25 mouse cellular contexts compared by ENCODE assay signal in genomic region chr9:74021339-74021738, GRCm38 (mm10). TPM values are rescaled to one million over a fixed set of nuclear protein-coding genes. Genes with fewer than 3 reads are reported as not detected.
DNase-seq lines count a peak whose midpoint lies in the region; ATAC-seq and TF ChIP-seq lines count a peak whose summit lies in the region.
"Had no signal": no experiment of that assay in that cellular context is flagged by ENCODE, and none has a peak within 500 bp of the region (broad histone marks: within the 10 kb centered on the region; RNA-seq: fewer than 3 reads in every experiment).

No protein-coding gene starts in this region.

- peaks cover 19% of the 10 kb centered on the region; the same call in 1 of the 2 replicates for H3K27me3 ChIP-seq in heart, embryonic 10.5 days (ENCODE audit: insufficient read depth, poor library complexity, severe bottlenecking)
- no peaks in the 10 kb centered on the region for H3K27me3 ChIP-seq in heart, postnatal 0 days (ENCODE audit: control insufficient read depth, insufficient read depth, low read length)
- H3K27me3 ChIP-seq in neural tube, embryonic 15.5 days (replicated peaks) = no peaks in the 10 kb centered on the region
- H3K27me3 ChIP-seq: intestine, embryonic 15.5 days; limb, embryonic 12.5 days; liver, embryonic 13.5 days had no signal

- no peak overlapping the region for H3K9ac ChIP-seq in heart, postnatal 0 days (replicated peaks; ENCODE audit: low read depth, low read length)
- no peak overlapping the region for H3K9ac ChIP-seq in neural tube, embryonic 15.5 days (replicated peaks)
- H3K9ac ChIP-seq: intestine, embryonic 15.5 days; limb, embryonic 12.5 days; liver, embryonic 13.5 days; lung, embryonic 14.5 days had no signal

- peak overlapping the region; percentile 18; the same call in 1 of the 2 replicates for H3K4me2 ChIP-seq in heart, postnatal 0 days (ENCODE audit: low read depth, low read length)
- H3K4me2 ChIP-seq in neural tube, embryonic 15.5 days = no peak overlapping the region
- H3K4me2 ChIP-seq: intestine, embryonic 15.5 days; limb, embryonic 12.5 days; liver, embryonic 13.5 days; lung, embryonic 14.5 days had no signal

- WGBS in heart, embryonic 10.5 days = 13% methylated on average over 6 of the region's 6 CpGs
- 2% methylated on average over 6 of the region's 6 CpGs for WGBS in heart, postnatal 0 days
- 41% methylated on average over 6 of the region's 6 CpGs for WGBS in neural tube, embryonic 15.5 days

- peaks cover 12% of the 10 kb centered on the region; the same call in 1 of the 2 replicates for H3K4me1 ChIP-seq in heart, embryonic 10.5 days
- no peaks in the 10 kb centered on the region; the same call in 1 of the 2 replicates for H3K4me1 ChIP-seq in heart, postnatal 0 days (ENCODE audit: control insufficient read depth, insufficient read depth)
- H3K4me1 ChIP-seq in neural tube, embryonic 15.5 days = no peaks in the 10 kb centered on the region
- H3K4me1 ChIP-seq: intestine, embryonic 15.5 days; limb, embryonic 12.5 days; liver, embryonic 13.5 days had no signal

- H3K27ac ChIP-seq in heart, embryonic 10.5 days = no peak overlapping the region
- no peak overlapping the region for H3K27ac ChIP-seq in heart, postnatal 0 days (ENCODE audit: low read depth)
- H3K27ac ChIP-seq in neural tube, embryonic 15.5 days (replicated peaks) = no peak overlapping the region
- H3K27ac ChIP-seq: intestine, embryonic 15.5 days; limb, embryonic 12.5 days; liver, embryonic 13.5 days had no signal

- no peak overlapping the region; the same call in 1 of the 2 replicates for H3K4me3 ChIP-seq in heart, embryonic 10.5 days
- no peak overlapping the region for H3K4me3 ChIP-seq in heart, postnatal 0 days (ENCODE audit: low read depth, low read length)
- H3K4me3 ChIP-seq in neural tube, embryonic 15.5 days (replicated peaks) = no peak overlapping the region
- H3K4me3 ChIP-seq: intestine, embryonic 15.5 days; limb, embryonic 12.5 days; liver, embryonic 13.5 days had no signal

- H3K36me3 ChIP-seq in heart, embryonic 10.5 days = no peaks in the 10 kb centered on the region
- H3K36me3 ChIP-seq in heart, postnatal 0 days (replicated peaks; ENCODE audit: control insufficient read depth, insufficient read depth, low read length) = no peaks in the 10 kb centered on the region
- no peaks in the 10 kb centered on the region for H3K36me3 ChIP-seq in neural tube, embryonic 15.5 days
- H3K36me3 ChIP-seq: intestine, embryonic 15.5 days; limb, embryonic 12.5 days; liver, embryonic 13.5 days had no signal

- TF ChIP-seq CTCF in heart, postnatal 0 days (IDR thresholded peaks at IDR 0.05; ENCODE audit: low read depth) = no peak

- H3K9me3 ChIP-seq in heart, embryonic 10.5 days = 0 out of 2 replicates have a peak, but pooled peaks cover 4% of the 10 kb centered on the region
- H3K9me3 ChIP-seq in heart, postnatal 0 days (replicated peaks; ENCODE audit: control insufficient read depth, low read length) = 0 out of 2 replicates have a peak, but pooled peaks cover 3% of the 10 kb centered on the region
- no peaks in the 10 kb centered on the region for H3K9me3 ChIP-seq in neural tube, embryonic 15.5 days (replicated peaks)
- H3K9me3 ChIP-seq: intestine, embryonic 15.5 days; limb, embryonic 12.5 days; liver, embryonic 13.5 days had no signal

- intact Hi-C loops in heart, postnatal 25 days (cut with DNase I) = no loop called here

- peak; percentile 58; the same call in 1 of the 2 replicates for ATAC-seq in heart, postnatal 0 days (ENCODE audit: insufficient read depth, low read depth)
- ATAC-seq in neural tube, embryonic 15.5 days (ENCODE audit: low FRiP score) = no peak
- ATAC-seq: CD4-positive, CD25-positive, alpha-beta regulatory T cell, adult 4 months; intestine, embryonic 15.5 days; Patski had no signal

- peak; percentile 59; the same call in 1 of the 2 replicates for TF ChIP-seq EP300 in heart, postnatal 0 days (IDR thresholded peaks at IDR 0.05; ENCODE audit: low read depth)

- peak; percentile 80 for DNase-seq in heart, embryonic 10.5 days (ENCODE audit: low spot score)
- no peak for DNase-seq in heart, adult 11 months
- DNase-seq in heart, postnatal 0 days (ENCODE audit: low spot score) = peak; percentile 21
- DNase-seq in heart, postnatal 25 days (ENCODE audit: low spot score) = no peak
- DNase-seq in neural tube, embryonic 10.5 days (ENCODE audit: extremely low spot score, low spot score) = peak; percentile 14
- DNase-seq in left cerebral cortex, adult 8-10 months (ENCODE audit: low spot score in 2 of 2) = no peak
- DNase-seq in gastrocnemius, adult 8-10 months (ENCODE audit: low spot score in 2 of 2) = no peak
- DNase-seq: adrenal gland, adult 8-10 months; cerebellum, adult 9-11 months; gastrocnemius, postnatal 10 days; kidney, adult 9 months; kidney, postnatal 4 days; liver, embryonic 13.5 days; lung, embryonic 14.5 days; lung, postnatal 36 days; right cerebral cortex, postnatal 4 days; thymus, adult 2 months had no signal

RNA-seq across cellular contexts. Expression of gene Unc13c, which starts 52.6 kb away (rescaled TPM):
- polyA plus RNA-seq in heart, embryonic 10.5 days (2016; fragmentation: Nextera tagmentation; extraction: Ambion mirVana) = 1.3 and 1.9 TPM in 2 replicates
- 0.88 and 1.7 TPM in 2 replicates for total RNA-seq in heart, postnatal 0 days (2014; rRNA removed; ENCODE audit: low replicate concordance)
- polyA plus RNA-seq in heart, postnatal 0 days (2015; fragmentation: Nextera tagmentation; extraction: Ambion mirVana) = 0.57 and 0.66 TPM in 2 replicates
- under 1 TPM; 0.22 to 0.23 TPM for total RNA-seq in heart, postnatal 25 days (2021)
- 5.9 and 6.6 TPM in 2 replicates for polyA plus RNA-seq in neural tube, embryonic 15.5 days (2015; fragmentation: Nextera tagmentation; extraction: Ambion mirVana)
- 10 to 100 TPM; 30.6 to 38.9 (median 34.4) TPM for total RNA-seq in left cerebral cortex, adult 8-10 months (2022)
- under 1 TPM; 0.05 to 0.22 (median 0.19) TPM for total RNA-seq in gastrocnemius, adult 8-10 months (2022)
- total RNA-seq: hematopoietic stem cell, adult 5-6 weeks; megakaryocyte-erythroid progenitor cell, adult 5-6 weeks; neutrophil, adult 5-6 weeks had no signal
- polyA plus RNA-seq: CD4-positive, CD25-positive, alpha-beta regulatory T cell, adult 4 months; Patski; thymus, adult 2 months had no signal

Comparison
In these comparisons a context has a peak if more than half of its experiments do, and no peak if none do; other contexts are left out.
1. DNase-seq: peak in heart, embryonic 10.5 days (single experiment), heart, postnatal 0 days (single experiment) and neural tube, embryonic 10.5 days (single experiment); none in heart, adult 11 months (single experiment), heart, postnatal 25 days (single experiment), left cerebral cortex, adult 8-10 months (0 of 2) and gastrocnemius, adult 8-10 months (0 of 2).
2. RNA of gene Unc13c, which starts 52.6 kb away (total RNA-seq): 30.6 to 38.9 TPM in left cerebral cortex, adult 8-10 months; 0.88 to 1.7 TPM in heart, postnatal 0 days, 0.22 to 0.23 TPM in heart, postnatal 25 days and 0.05 to 0.22 TPM in gastrocnemius, adult 8-10 months; every median in the first group is over 10 times any median in the second.